In genomic region chr2:121866632-121867050, GRCm38 (mm10) we compare ENCODE assay signal across 8 mouse cellular contexts. TPM values are rescaled to one million over a fixed set of nuclear protein-coding genes. Genes with fewer than 3 reads are reported as not detected.
DNase-seq lines count a peak whose midpoint lies in the region; ATAC-seq and TF ChIP-seq lines count a peak whose summit lies in the region.

TSS of gene Casc4 (plus strand) at chr2:121866970.

- peaks cover 0 to 3% of the 10 kb centered on the region in 2 experiments; a peak in 2 of 4 replicates for H3K4me1 ChIP-seq in MEL (ENCODE audit: control insufficient read depth in 1 of 2, insufficient read depth in 2 of 2, low read length in 2 of 2)
- H3K4me1 ChIP-seq in cerebellum, adult 2 months (ENCODE audit: control insufficient read depth, insufficient read depth, low read length) = no peaks in the 10 kb centered on the region; the same call in 1 of the 2 replicates
- no peaks in the 10 kb centered on the region; the same call in 1 of the 2 replicates for H3K4me1 ChIP-seq in hindbrain, embryonic 11.5 days (replicated peaks; ENCODE audit: control insufficient read depth, insufficient read depth, low read length)
- no peaks in the 10 kb centered on the region; the same call in none of the 2 replicates for H3K4me1 ChIP-seq in lung, postnatal 0 days (ENCODE audit: insufficient read depth, low read depth, low read length)

- no peak; a peak in 1 of 4 replicates for TF ChIP-seq EP300 in MEL (IDR thresholded peaks at IDR 0.05; ENCODE audit: low read depth in 1 of 2, low read length in 2 of 2)
- peak; percentile 80 for TF ChIP-seq EP300 in lung, postnatal 0 days (IDR thresholded peaks at IDR 0.05)

- peak; percentile 95 for DNase-seq in MEL (ENCODE audit: low read depth, low spot score)
- peak; percentile 80 to 82 for DNase-seq in cerebellum, adult 2 months
- peak; percentile 87 for DNase-seq in frontal cortex, adult 2 months (ENCODE audit: extremely low spot score in 1 of 2, low spot score in 1 of 2)
- DNase-seq in hindbrain, embryonic 11.5 days (ENCODE audit: low spot score) = peak; percentile 98
- peak; percentile 93 to 96 for DNase-seq in layer of hippocampus, postnatal 10 days (ENCODE audit: low spot score in 2 of 2)
- peak; percentile 96 for DNase-seq in lung, postnatal 0 days (ENCODE audit: low spot score)
- peak; percentile 93 for DNase-seq in ovary, postnatal 36 days (ENCODE audit: low spot score)
- DNase-seq in thymus, postnatal 14 days = peak; percentile 98

- H3K4me3 ChIP-seq in MEL (ENCODE audit: control insufficient read depth in 1 of 2, insufficient read depth in 1 of 2, low read depth in 2 of 2, low read length in 2 of 2) = peak within 1 kb of the TSS; percentile 89 to 99
- H3K4me3 ChIP-seq in cerebellum, adult 2 months (replicated peaks; ENCODE audit: insufficient read depth, low read depth, low read length) = peak within 1 kb of the TSS; percentile 79
- peak within 1 kb of the TSS; percentile 87 for H3K4me3 ChIP-seq in hindbrain, embryonic 11.5 days (ENCODE audit: low read depth, low read length)
- peak within 1 kb of the TSS; percentile 70 for H3K4me3 ChIP-seq in lung, postnatal 0 days (ENCODE audit: low read depth, low read length)

- under 1% methylated on average over 40 of the region's 43 CpGs for WGBS in cerebellum, adult 2 months
- WGBS in hindbrain, embryonic 11.5 days = under 1% methylated on average over 22 of the region's 43 CpGs
- WGBS in lung, postnatal 0 days = 0% methylated on average over 31 of the region's 43 CpGs

- ATAC-seq in hindbrain, embryonic 11.5 days (ENCODE audit: low FRiP score) = peak; percentile 96
- peak; percentile 98 for ATAC-seq in lung, postnatal 0 days

- no peak for TF ChIP-seq RAD21 in MEL (IDR thresholded peaks at IDR 0.05; ENCODE audit: low read depth, low read length)

- no peak for TF ChIP-seq CTCF in MEL (IDR thresholded peaks at IDR 0.05 in 2 of 3, conservative IDR thresholded peaks at IDR 0.05 in 1 of 3; ENCODE audit: control insufficient read depth in 1 of 3, insufficient read depth in 1 of 3, low read depth in 2 of 3, low read length in 3 of 3, poor library complexity in 1 of 3, severe bottlenecking in 1 of 3)
- TF ChIP-seq CTCF in cerebellum, adult 2 months (IDR thresholded peaks at IDR 0.05; ENCODE audit: borderline replicate concordance, insufficient read depth, low read depth, low read length) = no peak
- no peak for TF ChIP-seq CTCF in lung, postnatal 0 days (IDR thresholded peaks at IDR 0.05)

- peak within 1 kb of the TSS; percentile 81 for H3K4me2 ChIP-seq in hindbrain, embryonic 11.5 days (replicated peaks; ENCODE audit: low read depth, low read length)
- peak within 1 kb of the TSS; percentile 88 for H3K4me2 ChIP-seq in lung, postnatal 0 days (replicated peaks; ENCODE audit: low read depth, low read length)

- H3K9me3 ChIP-seq in MEL (replicated peaks; ENCODE audit: insufficient read depth, low read length) = no peaks in the 10 kb centered on the region
- no peaks in the 10 kb centered on the region for H3K9me3 ChIP-seq in hindbrain, embryonic 11.5 days (ENCODE audit: control insufficient read depth, low read length)
- no peaks in the 10 kb centered on the region for H3K9me3 ChIP-seq in lung, postnatal 0 days (ENCODE audit: low read length)

- peak in 1 of 2 experiments; percentile 70; a peak in 2 of 4 replicates for TF ChIP-seq POLR2A in MEL (IDR thresholded peaks at IDR 0.05; ENCODE audit: control insufficient read depth in 1 of 2, insufficient read depth in 1 of 2, low read depth in 1 of 2, low read length in 2 of 2, poor library complexity in 1 of 2)
- peak; percentile 64; the same call in 1 of the 2 replicates for TF ChIP-seq POLR2A in cerebellum, adult 2 months (IDR thresholded peaks at IDR 0.05; ENCODE audit: borderline replicate concordance, insufficient read depth, low read length)

- H3K27ac ChIP-seq in MEL (ENCODE audit: control insufficient read depth, low read depth, low read length) = peak within 1 kb of the TSS; percentile 31
- peak within 1 kb of the TSS; percentile 20; the same call in 1 of the 2 replicates for H3K27ac ChIP-seq in cerebellum, adult 2 months (ENCODE audit: insufficient read depth, low read length)
- H3K27ac ChIP-seq in hindbrain, embryonic 11.5 days (ENCODE audit: low read depth, low read length) = peak within 1 kb of the TSS; percentile 70
- peak within 1 kb of the TSS; percentile 74 for H3K27ac ChIP-seq in lung, postnatal 0 days (ENCODE audit: low read length)

- H3K36me3 ChIP-seq in MEL (ENCODE audit: control insufficient read depth in 1 of 2, insufficient read depth in 2 of 2, low read length in 2 of 2) = peaks cover 0 to 12% of the 10 kb centered on the region in 2 experiments; a peak in 3 of 4 replicates
- no peaks in the 10 kb centered on the region for H3K36me3 ChIP-seq in hindbrain, embryonic 11.5 days (ENCODE audit: control insufficient read depth, insufficient read depth, low read length)
- no peaks in the 10 kb centered on the region for H3K36me3 ChIP-seq in lung, postnatal 0 days (ENCODE audit: insufficient read depth, low read length)

- H3K79me2 ChIP-seq in MEL (ENCODE audit: control insufficient read depth, insufficient read depth, low read length, poor library complexity) = peaks cover 12% of the 10 kb centered on the region

- H3K9ac ChIP-seq in MEL (ENCODE audit: control insufficient read depth, low read depth, low read length, poor library complexity, severe bottlenecking) = peak within 1 kb of the TSS; percentile 91
- H3K9ac ChIP-seq in hindbrain, embryonic 11.5 days (ENCODE audit: low read depth, low read length) = peak within 1 kb of the TSS; percentile 87
- peak within 1 kb of the TSS; percentile 69 for H3K9ac ChIP-seq in lung, postnatal 0 days (replicated peaks; ENCODE audit: low read depth)

- H3K27me3 ChIP-seq in MEL (ENCODE audit: control insufficient read depth in 1 of 2, insufficient read depth in 2 of 2, low read length in 2 of 2) = no peaks in the 10 kb centered on the region; a peak in 1 of 4 replicates
- no peaks in the 10 kb centered on the region for H3K27me3 ChIP-seq in cerebellum, adult 2 months (ENCODE audit: control insufficient read depth, insufficient read depth, low read length)
- no peaks in the 10 kb centered on the region for H3K27me3 ChIP-seq in hindbrain, embryonic 11.5 days (ENCODE audit: control insufficient read depth, insufficient read depth, low read length)
- no peaks in the 10 kb centered on the region for H3K27me3 ChIP-seq in lung, postnatal 0 days (replicated peaks; ENCODE audit: insufficient read depth, low read length)

TF ChIP-seq in MEL, 35 proteins besides CTCF, POLR2A, EP300 and RAD21 (continues in another document):
- TF ChIP-seq NRF1 (IDR thresholded peaks at IDR 0.05; ENCODE audit: insufficient read depth, low read depth, low read length, poor library complexity, severe bottlenecking) (no peak), UBTF (IDR thresholded peaks at IDR 0.05; ENCODE audit: borderline replicate concordance, insufficient read depth, low read depth, low read length) (no peak), E2F4 (IDR thresholded peaks at IDR 0.05; ENCODE audit: borderline replicate concordance, low read depth, low read length) (no peak), MEF2A (IDR thresholded peaks at IDR 0.05; ENCODE audit: extremely low read depth, insufficient replicate concordance, low read depth, low read length, poor library complexity, severe bottlenecking) (no peak), TCF12 (IDR thresholded peaks at IDR 0.05; ENCODE audit: low read depth, low read length) (peak; percentile 53; the same call in 1 of the 2 replicates), USF1 (IDR thresholded peaks at IDR 0.05; ENCODE audit: low read depth, low read length) (no peak), ZNF384 (IDR thresholded peaks at IDR 0.05; ENCODE audit: low read depth, low read length) (no peak), ETS1 (IDR thresholded peaks at IDR 0.05; ENCODE audit: low read depth, low read length) (no peak), POLR2AphosphoS5 (IDR thresholded peaks at IDR 0.05; ENCODE audit: borderline replicate concordance, low read depth, low read length) (no peak), ZMIZ1 (IDR thresholded peaks at IDR 0.05; ENCODE audit: low read depth, low read length) (no peak), BHLHE40 (IDR thresholded peaks at IDR 0.05; ENCODE audit: borderline replicate concordance, low read depth, low read length) (no peak), POLR2AphosphoS2 (IDR thresholded peaks at IDR 0.05; ENCODE audit: low read length) (no peak), TAL1 (IDR thresholded peaks at IDR 0.05; ENCODE audit: low read length) (no peak), MYC (IDR thresholded peaks at IDR 0.05; ENCODE audit: low read depth, low read length) (no peak), MYB (IDR thresholded peaks at IDR 0.05; ENCODE audit: low read depth, low read length) (no peak), HCFC1 (IDR thresholded peaks at IDR 0.05; ENCODE audit: low read depth, low read length) (peak; percentile 81), TBP (IDR thresholded peaks at IDR 0.05; ENCODE audit: low read depth, low read length) (no peak), USF2 (IDR thresholded peaks at IDR 0.05; ENCODE audit: borderline replicate concordance in 1 of 2, insufficient read depth in 1 of 2, low read depth in 1 of 2, low read length in 2 of 2) (no peak), CHD1 (IDR thresholded peaks at IDR 0.05; ENCODE audit: low read depth, low read length) (no peak), MAZ (IDR thresholded peaks at IDR 0.05; ENCODE audit: low read depth, low read length) (peak; percentile 84; the same call in 1 of the 2 replicates), GATA1 (IDR thresholded peaks at IDR 0.05; ENCODE audit: low read depth, low read length) (no peak), CHD2 (IDR thresholded peaks at IDR 0.05; ENCODE audit: low read length) (peak; percentile 98), ELF1 (IDR thresholded peaks at IDR 0.05; ENCODE audit: low read depth, low read length) (peak; percentile 68), RCOR1 (IDR thresholded peaks at IDR 0.05; ENCODE audit: low read depth, low read length) (no peak), MXI1 (IDR thresholded peaks at IDR 0.05; ENCODE audit: low read depth, low read length) (no peak), JUND (IDR thresholded peaks at IDR 0.05; ENCODE audit: low read depth, low read length) (no peak), GABPA (IDR thresholded peaks at IDR 0.05; ENCODE audit: low read depth, low read length) (no peak)

RNA-seq across cellular contexts. Expression of gene Casc4, which starts in this region (rescaled TPM):
- total RNA-seq in MEL (2012; rRNA removed) = 25.2 and 30.1 TPM in 2 replicates
- polyA plus RNA-seq in MEL (2012; ENCODE audit: insufficient read depth in 1 of 2, insufficient read length in 2 of 2, low read depth in 1 of 2, low replicate concordance in 2 of 2, missing spikeins in 1 of 2) = 100 to 1,000 TPM in 1 of 2 experiments, 10 to 100 TPM in 1; 26.0 to 124 TPM
- polyA plus RNA-seq in cerebellum, adult 2 months (2012; rRNA removed) = 34.9 and 36.3 TPM in 2 replicates
- polyA plus RNA-seq in frontal cortex, adult 2 months (2012; rRNA removed) = 38.1 and 45.7 TPM in 2 replicates
- 26.7 and 30.2 TPM in 2 replicates for polyA plus RNA-seq in hindbrain, embryonic 11.5 days (2014; fragmentation: Nextera tagmentation; extraction: Ambion mirVana)
- total RNA-seq in layer of hippocampus, postnatal 10 days (2021) = 100 to 1,000 TPM; 132 to 156 TPM
- polyA plus RNA-seq in lung, postnatal 0 days (2015; fragmentation: Nextera tagmentation; extraction: Ambion mirVana) = 19.7 and 24.3 TPM in 2 replicates

Comparison
In these comparisons a context has a peak if more than half of its experiments do, and no peak if none do; other contexts are left out.
1. Peak in every context shown above with its lines: DNase-seq, ATAC-seq, H3K4me3 ChIP-seq and H3K27ac ChIP-seq.
2. H3K27ac ChIP-seq: peak in every context shown above with its lines; median percentile 74 in lung, postnatal 0 days; 70 in hindbrain, embryonic 11.5 days; 31 in MEL; 20 in cerebellum, adult 2 months.